Mouse (Mus musculus): ENCODE data around the gene Prrt1. TPM values are rescaled to one million over a fixed set of nuclear protein-coding genes. Genes with fewer than 3 reads are reported as not detected.
A peak's percentile ranks its signal among the peaks of the same experiment; 100 is the strongest.

Prrt1 gene
- polyA plus RNA-seq, 1 experiment from 2014 or later = not detected

- ATAC-seq (ENCODE audit: insufficient read depth) = no peak
- no peak overlapping the region for H3K4me2 ChIP-seq
- H3K4me1 ChIP-seq (replicated peaks) = peaks cover 2% of the 10 kb centered on the region; the same call in 1 of the 2 replicates
- no peak overlapping the region for H3K4me3 ChIP-seq (replicated peaks)
- no peaks in the 10 kb centered on the region for H3K36me3 ChIP-seq (replicated peaks)
- peaks cover 48% of the 10 kb centered on the region for H3K27me3 ChIP-seq
- no peak overlapping the region for H3K27ac ChIP-seq (replicated peaks)
- 46% methylated on average over 3 of the region's 3 CpGs for WGBS (ENCODE audit: insufficient replicate concordance)
- H3K9ac ChIP-seq = no peak overlapping the region
- no peaks in the 10 kb centered on the region for H3K9me3 ChIP-seq (replicated peaks)
Observed at GRCm38 (mm10) chr17:34659897-34660214, 30.5 kb downstream of the Prrt1 start.

DNA sequence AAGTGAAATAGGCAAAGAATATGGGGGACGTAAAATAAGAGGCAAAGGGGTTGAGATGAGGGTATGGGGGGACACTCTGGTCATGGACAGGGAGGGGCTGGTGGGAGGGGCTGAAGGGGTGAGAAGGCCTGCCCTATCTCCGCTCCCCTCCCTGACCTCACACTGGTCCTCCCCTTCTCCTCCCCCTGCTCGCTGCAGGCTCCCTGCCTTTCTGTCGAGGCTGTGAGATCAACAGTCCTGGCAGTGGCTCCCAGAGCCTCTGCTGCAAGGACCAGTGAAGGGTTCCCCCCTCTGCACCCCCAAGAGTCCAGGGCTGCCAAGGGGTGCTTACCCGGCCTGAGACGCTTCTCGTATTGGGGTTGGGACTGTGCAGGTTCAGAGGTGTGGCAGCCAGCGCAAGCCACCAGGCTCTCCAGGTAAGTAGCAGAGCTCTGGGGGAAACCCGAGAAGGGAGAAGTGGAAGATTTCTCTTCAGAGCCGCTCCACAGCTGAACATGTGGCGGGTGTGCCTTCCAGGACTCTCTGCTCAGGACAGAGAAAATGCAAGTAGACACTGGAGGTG lies 31.0 kb downstream of the Prrt1 start:
- H3K4me2 ChIP-seq = no peak overlapping the region
- H3K27ac ChIP-seq (replicated peaks) = no peak overlapping the region
- no peaks in the 10 kb centered on the region for H3K9me3 ChIP-seq (replicated peaks)
- no peak overlapping the region for H3K9ac ChIP-seq
- H3K27me3 ChIP-seq = peaks cover 51% of the 10 kb centered on the region
- no peak for ATAC-seq (ENCODE audit: insufficient read depth)
- H3K4me3 ChIP-seq (replicated peaks) = no peak overlapping the region
- WGBS (ENCODE audit: insufficient replicate concordance) = 32% methylated on average over 11 of the region's 11 CpGs
- H3K36me3 ChIP-seq (replicated peaks) = no peaks in the 10 kb centered on the region
- H3K4me1 ChIP-seq (replicated peaks) = peaks cover 2% of the 10 kb centered on the region; the same call in 1 of the 2 replicates

GRCm38 (mm10) chr17:34661121-34661591 lies 31.8 kb downstream of the Prrt1 start:
- Histone ChIP-seq H3K4me2 (peak overlapping the region; percentile 5; the same call in 1 of the 2 replicates), H3K4me3 (replicated peaks) (no peak overlapping the region), H3K4me1 (replicated peaks) (peaks cover 2% of the 10 kb centered on the region; the same call in 1 of the 2 replicates), H3K27ac (replicated peaks) (no peak overlapping the region), H3K27me3 (peaks cover 54% of the 10 kb centered on the region), H3K9me3 (replicated peaks) (no peaks in the 10 kb centered on the region), H3K9ac (no peak overlapping the region), H3K36me3 (replicated peaks) (no peaks in the 10 kb centered on the region)
- no peak for ATAC-seq (ENCODE audit: insufficient read depth)
- WGBS (ENCODE audit: insufficient replicate concordance) = 5% methylated on average over 19 of the region's 19 CpGs

GRCm38 (mm10) chr17:34662468-34662867 lies 33.1 kb downstream of the Prrt1 start:
- H3K9ac ChIP-seq = no peak overlapping the region
- peaks cover 2% of the 10 kb centered on the region; the same call in 1 of the 2 replicates for H3K4me1 ChIP-seq (replicated peaks)
- H3K4me2 ChIP-seq = no peak overlapping the region
- H3K4me3 ChIP-seq (replicated peaks) = no peak overlapping the region
- H3K9me3 ChIP-seq (replicated peaks) = no peaks in the 10 kb centered on the region
- ATAC-seq (ENCODE audit: insufficient read depth) = no peak
- WGBS (ENCODE audit: insufficient replicate concordance) = 53% methylated on average over 1 of the region's 1 CpGs
- no peaks in the 10 kb centered on the region for H3K36me3 ChIP-seq (replicated peaks)
- H3K27me3 ChIP-seq = peaks cover 58% of the 10 kb centered on the region
- no peak overlapping the region for H3K27ac ChIP-seq (replicated peaks)

GRCm38 (mm10) chr17:34662978-34663377 lies 33.6 kb downstream of the Prrt1 start:
- no peak overlapping the region for H3K4me2 ChIP-seq
- WGBS (ENCODE audit: insufficient replicate concordance) = 63% methylated on average over 8 of the region's 8 CpGs
- H3K4me1 ChIP-seq (replicated peaks) = peaks cover 2% of the 10 kb centered on the region; the same call in 1 of the 2 replicates
- ATAC-seq (ENCODE audit: insufficient read depth) = no peak
- H3K4me3 ChIP-seq (replicated peaks) = no peak overlapping the region
- no peak overlapping the region for H3K27ac ChIP-seq (replicated peaks)
- H3K9me3 ChIP-seq (replicated peaks) = no peaks in the 10 kb centered on the region
- H3K9ac ChIP-seq = no peak overlapping the region
- peaks cover 58% of the 10 kb centered on the region for H3K27me3 ChIP-seq
- no peaks in the 10 kb centered on the region for H3K36me3 ChIP-seq (replicated peaks)

DNA sequence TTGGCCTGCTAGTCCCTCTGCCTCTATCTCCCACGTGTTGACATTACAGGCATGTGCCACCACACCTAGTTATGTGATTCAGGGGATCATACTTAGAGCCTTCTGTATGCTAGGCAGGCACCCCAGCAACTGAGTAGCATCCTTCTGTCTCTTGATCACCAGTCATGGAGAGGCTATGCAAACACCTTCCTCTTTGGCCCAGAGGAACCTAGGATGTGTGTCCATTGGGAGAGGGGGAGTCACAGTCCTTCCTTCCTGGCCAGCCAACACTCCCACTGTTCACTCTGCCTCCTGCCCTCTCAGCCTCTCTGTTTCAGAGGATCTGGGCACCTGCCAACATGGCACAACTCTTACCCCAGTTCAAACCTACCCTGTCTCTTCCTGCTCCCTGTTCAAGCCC lies 34.2 kb downstream of the Prrt1 start:
- Histone ChIP-seq H3K4me2 (no peak overlapping the region), H3K36me3 (replicated peaks) (no peaks in the 10 kb centered on the region), H3K9ac (no peak overlapping the region), H3K4me1 (replicated peaks) (peaks cover 2% of the 10 kb centered on the region; the same call in 1 of the 2 replicates), H3K27me3 (peaks cover 54% of the 10 kb centered on the region), H3K4me3 (replicated peaks) (no peak overlapping the region), H3K9me3 (replicated peaks) (no peaks in the 10 kb centered on the region), H3K27ac (replicated peaks) (no peak overlapping the region)
- WGBS (ENCODE audit: insufficient replicate concordance) = 17% methylated on average over 1 of the region's 1 CpGs
- ATAC-seq (ENCODE audit: insufficient read depth) = no peak

GRCm38 (mm10) chr17:34664472-34664871 lies 35.1 kb downstream of the Prrt1 start:
- Histone ChIP-seq H3K27me3 (peaks cover 44% of the 10 kb centered on the region), H3K27ac (replicated peaks) (no peak overlapping the region), H3K4me2 (no peak overlapping the region), H3K9ac (no peak overlapping the region), H3K9me3 (replicated peaks) (no peaks in the 10 kb centered on the region), H3K36me3 (replicated peaks) (no peaks in the 10 kb centered on the region), H3K4me3 (replicated peaks) (no peak overlapping the region), H3K4me1 (replicated peaks) (peaks cover 2% of the 10 kb centered on the region; the same call in 1 of the 2 replicates)
- ATAC-seq (ENCODE audit: insufficient read depth) = no peak
- 61% methylated on average over 7 of the region's 7 CpGs for WGBS (ENCODE audit: insufficient replicate concordance)

DNA sequence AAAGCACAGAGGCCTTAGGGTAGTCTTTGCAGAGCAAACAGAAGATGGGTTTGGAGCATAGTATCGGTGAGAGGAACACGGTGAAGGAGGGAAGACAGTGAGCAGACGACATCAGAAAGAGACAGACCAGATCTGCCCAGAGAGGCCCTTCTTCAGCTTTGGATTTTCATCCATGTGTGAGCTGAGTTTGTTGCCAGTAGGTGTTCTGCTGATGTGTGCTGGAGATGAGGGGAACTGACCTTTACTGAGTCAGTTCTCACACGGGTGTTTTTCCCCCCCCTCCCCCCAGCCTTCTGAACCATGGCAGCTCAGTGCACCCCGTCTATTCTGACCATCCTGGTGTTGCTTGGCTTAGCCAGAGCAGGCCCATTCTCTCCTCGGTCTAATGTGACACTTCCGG lies 40.9 kb downstream of the Prrt1 start, which contains the start of gene Tnxb:
Gene Tnxb (plus strand): TSS at position 301 of the 400 bp plus-strand sequence.
- Histone ChIP-seq H3K27me3 (peaks cover 61% of the 10 kb centered on the region), H3K27ac (replicated peaks) (no peak within 1 kb of the TSS), H3K4me3 (replicated peaks) (no peak within 1 kb of the TSS), H3K4me1 (replicated peaks) (peaks cover 5% of the 10 kb centered on the region; the same call in 1 of the 2 replicates), H3K36me3 (replicated peaks) (no peaks in the 10 kb centered on the region), H3K9me3 (replicated peaks) (no peaks in the 10 kb centered on the region), H3K9ac (no peak within 1 kb of the TSS), H3K4me2 (peak within 1 kb of the TSS; percentile 25; the same call in 1 of the 2 replicates)
- WGBS (ENCODE audit: insufficient replicate concordance) = 55% methylated on average over 7 of the region's 7 CpGs
- ATAC-seq (ENCODE audit: insufficient read depth) = no peak

DNA sequence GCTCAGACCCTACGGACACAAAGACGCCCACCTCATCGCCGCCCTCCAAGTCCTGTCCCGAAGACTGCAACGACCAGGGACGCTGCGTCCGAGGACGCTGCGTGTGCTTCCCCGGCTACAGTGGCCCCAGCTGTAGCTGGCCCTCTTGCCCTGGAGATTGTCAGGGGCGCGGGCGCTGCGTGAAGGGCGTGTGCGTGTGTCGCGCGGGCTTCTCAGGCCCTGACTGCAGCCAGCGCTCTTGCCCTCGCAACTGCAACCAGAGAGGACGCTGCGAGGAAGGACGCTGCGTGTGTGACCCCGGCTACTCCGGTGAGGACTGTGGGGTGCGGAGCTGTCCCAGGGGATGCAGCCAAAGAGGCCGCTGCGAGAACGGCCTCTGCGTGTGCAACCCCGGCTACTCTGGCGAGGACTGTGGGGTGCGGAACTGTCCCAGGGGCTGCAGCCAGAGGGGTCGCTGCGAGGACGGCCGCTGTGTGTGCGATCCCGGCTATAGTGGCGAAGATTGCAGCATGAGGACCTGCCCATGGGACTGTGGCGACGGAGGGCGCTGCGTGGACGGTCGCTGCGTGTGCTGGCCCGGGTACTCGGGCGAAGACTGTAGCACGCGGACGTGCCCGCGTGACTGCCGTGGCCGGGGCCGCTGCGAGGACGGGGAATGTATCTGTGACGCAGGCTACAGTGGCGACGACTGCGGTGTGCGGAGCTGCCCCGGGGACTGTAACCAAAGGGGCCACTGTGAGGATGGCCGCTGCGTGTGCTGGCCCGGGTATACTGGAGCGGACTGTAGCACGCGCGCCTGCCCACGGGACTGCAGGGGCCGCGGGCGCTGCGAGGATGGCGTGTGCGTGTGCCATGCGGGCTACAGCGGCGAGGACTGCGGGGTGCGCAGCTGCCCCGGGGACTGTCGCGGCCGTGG lies 42.1 kb downstream of the Prrt1 start:
- H3K4me2 ChIP-seq = peak overlapping the region; percentile 25; the same call in 1 of the 2 replicates
- H3K9ac ChIP-seq = no peak overlapping the region
- H3K27ac ChIP-seq (replicated peaks) = no peak overlapping the region
- H3K4me1 ChIP-seq (replicated peaks) = peaks cover 5% of the 10 kb centered on the region; the same call in 1 of the 2 replicates
- WGBS (ENCODE audit: insufficient replicate concordance) = 14% methylated on average over 93 of the region's 93 CpGs
- no peak for ATAC-seq (ENCODE audit: insufficient read depth)
- H3K9me3 ChIP-seq (replicated peaks) = no peaks in the 10 kb centered on the region
- no peak overlapping the region for H3K4me3 ChIP-seq (replicated peaks)
- H3K36me3 ChIP-seq (replicated peaks) = no peaks in the 10 kb centered on the region
- peaks cover 69% of the 10 kb centered on the region for H3K27me3 ChIP-seq

GRCm38 (mm10) chr17:34672246-34672792 lies 43.0 kb downstream of the Prrt1 start:
- Histone ChIP-seq H3K36me3 (replicated peaks) (no peaks in the 10 kb centered on the region), H3K27me3 (peaks cover 74% of the 10 kb centered on the region), H3K4me3 (replicated peaks) (no peak overlapping the region), H3K9me3 (replicated peaks) (no peaks in the 10 kb centered on the region), H3K9ac (no peak overlapping the region), H3K4me2 (no peak overlapping the region), H3K27ac (replicated peaks) (no peak overlapping the region), H3K4me1 (replicated peaks) (peaks cover 5% of the 10 kb centered on the region; the same call in 1 of the 2 replicates)
- WGBS (ENCODE audit: insufficient replicate concordance) = 30% methylated on average over 49 of the region's 49 CpGs
- no peak for ATAC-seq (ENCODE audit: insufficient read depth)

DNA sequence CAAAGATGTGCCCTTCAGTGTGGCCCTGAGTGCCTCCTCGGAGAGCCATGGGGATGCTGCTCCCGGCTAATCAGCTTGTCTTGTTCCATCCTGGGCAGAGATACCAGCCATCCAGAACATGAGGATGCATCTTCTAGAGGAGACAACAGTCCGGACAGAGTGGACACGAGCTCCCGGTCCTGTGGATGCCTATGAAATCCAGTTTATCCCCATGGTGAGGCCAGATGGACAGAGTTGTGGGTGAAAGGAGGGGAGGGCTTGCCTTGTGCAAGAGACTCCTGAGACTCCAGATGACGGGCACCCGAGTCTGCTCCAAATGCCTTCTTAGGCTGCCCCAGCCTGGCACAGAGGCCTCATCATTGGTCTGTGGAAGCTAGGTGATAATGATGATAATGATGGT lies 43.8 kb downstream of the Prrt1 start:
- peaks cover 78% of the 10 kb centered on the region for H3K27me3 ChIP-seq
- H3K4me3 ChIP-seq (replicated peaks) = no peak overlapping the region
- H3K9me3 ChIP-seq (replicated peaks) = no peaks in the 10 kb centered on the region
- peaks cover 5% of the 10 kb centered on the region; the same call in 1 of the 2 replicates for H3K4me1 ChIP-seq (replicated peaks)
- 67% methylated on average over 7 of the region's 7 CpGs for WGBS (ENCODE audit: insufficient replicate concordance)
- H3K27ac ChIP-seq (replicated peaks) = no peak overlapping the region
- H3K4me2 ChIP-seq = no peak overlapping the region
- no peaks in the 10 kb centered on the region for H3K36me3 ChIP-seq (replicated peaks)
- ATAC-seq (ENCODE audit: insufficient read depth) = no peak
- H3K9ac ChIP-seq = no peak overlapping the region

Measured in liver, embryonic 15.5 days (tissue).